Mouse (Mus musculus): Measurements from ENCODE around the gene Afap1l2.

- TF ChIP-seq CTCF (IDR thresholded peaks at IDR 0.05; ENCODE audit: low read depth) (no peak), EP300 (IDR thresholded peaks at IDR 0.05; ENCODE audit: low read depth) (no peak)
These were observed 110.4 kb downstream of the Afap1l2 start for GRCm38 (mm10) chr19:56897654-56898053.
